Mouse (Mus musculus) mature B cell (primary cell): Measurements from ENCODE around the gene Fbxw28.
"Not testable (repeated sequence)": the region's sequence is repeated elsewhere in the genome, so short reads cannot be mapped to it uniquely, and the experiment has no call there.

ENCODE experiments used
- in situ Hi-C: fragments of 300-500 bp; cut with MboI; formaldehyde crosslinking; loops from 2 replicates; pipeline ENCODE4 v1.14.3; 2019

Gene Fbxw28

GRCm38 (mm10) chr9:109339559-109339958, at the start of gene Fbxw28:
Gene Fbxw28 (minus strand): TSS chr9:109339659.
- in situ Hi-C loops, result not testable (repeated sequence)

GRCm38 (mm10) chr9:109287576-109287975, 51.9 kb downstream of the Fbxw28 start, which contains the start of gene Fbxw14:
Gene Fbxw14 (minus strand): TSS chr9:109287676.
- in situ Hi-C loops, result not testable (repeated sequence)
